Mouse (Mus musculus) G1E (cell line): ENCODE data around the gene Dirc2.

ENCODE experiments used
- CTCF ChIP-seq: IDR thresholded peaks from 2 replicates; pipeline ENCODE4 v1.5.1; 2012; ENCODE audit warnings: low read depth, low read length, inconsistent platforms, mixed read lengths
- GATA1 ChIP-seq: IDR thresholded peaks from 2 replicates; pipeline ENCODE4 v1.6.1; 2012; ENCODE audit warnings: borderline replicate concordance, low read length, inconsistent platforms, mixed read lengths
- POLR2AphosphoS5 ChIP-seq: IDR thresholded peaks from 2 replicates; pipeline ENCODE4 v1.6.1; 2012; ENCODE audit warnings: low read depth, low read length, inconsistent platforms; ENCODE audit not compliant: insufficient replicate concordance
- TAL1 ChIP-seq: conservative IDR thresholded peaks from 2 replicates; pipeline ENCODE4 v1.6.1; 2012; ENCODE audit warnings: low read depth, low read length, inconsistent platforms, mixed read lengths

GRCm38 (mm10) chr16:35783207-35783573 is 14.0 kb upstream of the Dirc2 start:
- no peak for TF ChIP-seq CTCF
- TF ChIP-seq GATA1, result no peak
- TF ChIP-seq TAL1, result no peak
- no peak for TF ChIP-seq POLR2AphosphoS5
